Mouse (Mus musculus) midbrain, postnatal 0 days (tissue): Measurements from ENCODE around the gene N4bp2l2. TPM values are rescaled to one million over a fixed set of nuclear protein-coding genes. Genes with fewer than 3 reads are reported as not detected.

ENCODE experiments used
- ATAC-seq: fragments of 200-750 bp; cut with Nextera tagmentation; 2 replicates; pipeline ENCODE4 v1.8.0; 2017; ENCODE audit warnings: moderate number of reproducible peaks, mild to moderate bottlenecking, moderate TSS enrichment, moderate library complexity; ENCODE audit not compliant: low FRiP score
- DNase-seq: peaks from one replicate; pipeline ENCODE4 v3.0.0-alpha.2; 2015; ENCODE audit warnings: low spot score
- H3K27ac ChIP-seq: fragments of 300-500 bp; sonication (generic); 2 replicates; pipeline ENCODE4 v1.5.1; 2014; ENCODE audit warnings: low read depth, mild to moderate bottlenecking, low read length, mixed read lengths
- H3K27me3 ChIP-seq: fragments of 300-500 bp; sonication (generic); 2 replicates; pipeline ENCODE4 v1.6.1; 2014; ENCODE audit warnings: low read length, control low read depth, mixed read lengths; ENCODE audit not compliant: insufficient read depth
- H3K36me3 ChIP-seq: fragments of 300-500 bp; sonication (generic); 2 replicates; pipeline ENCODE4 v1.6.1; 2014; ENCODE audit warnings: low read length, control low read depth, mixed read lengths; ENCODE audit not compliant: insufficient read depth
- H3K4me1 ChIP-seq: fragments of 300-500 bp; sonication (generic); 2 replicates; pipeline ENCODE4 v1.6.1; 2014; ENCODE audit warnings: mild to moderate bottlenecking, control low read depth, antibody characterized with exemption, low read length, mixed read lengths; ENCODE audit not compliant: insufficient read depth
- H3K4me2 ChIP-seq: fragments of 300-500 bp; sonication (generic); 2 replicates; pipeline ENCODE4 v1.6.1; 2014; ENCODE audit warnings: low read depth, mild to moderate bottlenecking, low read length, mixed read lengths; ENCODE audit not compliant: poor library complexity, severe bottlenecking
- H3K4me3 ChIP-seq: fragments of 300-500 bp; sonication (generic); 2 replicates; pipeline ENCODE4 v1.5.1; 2014; ENCODE audit warnings: low read depth, mild to moderate bottlenecking, low read length, moderate library complexity
- H3K9ac ChIP-seq: fragments of 300-500 bp; sonication (generic); replicated peaks from 2 replicates; pipeline ENCODE4 v1.6.1; 2014; ENCODE audit warnings: mild to moderate bottlenecking, low read length, moderate library complexity, mixed read lengths; ENCODE audit not compliant: poor library complexity, severe bottlenecking
- H3K9me3 ChIP-seq: fragments of 300-500 bp; sonication (generic); 2 replicates; pipeline ENCODE4 v1.6.1; 2016; ENCODE audit warnings: low read length, control low read depth
- CTCF ChIP-seq: IDR thresholded peaks from 2 replicates; pipeline ENCODE4 v1.5.1; 2016; ENCODE audit warnings: antibody characterized with exemption, mild to moderate bottlenecking
- WGBS: fragments of 180-500 bp; shearing (Covaris S2); extraction: QIAGEN DNeasy Blood & Tissue Kit; methylation state at CpG from one replicate; pipeline ENCODE4 v1.1.7; 2014; 5-methylcytosine and 5-hydroxymethylcytosine counted together
- polyA plus RNA-seq: library from polyadenylated mRNA; unstranded; fragments of >200 nt; fragmentation: Nextera tagmentation; extraction: Ambion mirVana; gene quantifications from 2 replicates; pipeline ENCODE4 v1.2.1, GENCODE M21; 2015
- total RNA-seq: library from RNA; depleted of rRNA; stranded (reverse); fragments of >200 nt; gene quantifications from 2 replicates; pipeline ENCODE4 v1.2.3, GENCODE M21; 2014

Gene N4bp2l2
- total and polyA plus RNA-seq, 2 experiments from 2014 or later, result 29.1 to 38.9 TPM

DNA sequence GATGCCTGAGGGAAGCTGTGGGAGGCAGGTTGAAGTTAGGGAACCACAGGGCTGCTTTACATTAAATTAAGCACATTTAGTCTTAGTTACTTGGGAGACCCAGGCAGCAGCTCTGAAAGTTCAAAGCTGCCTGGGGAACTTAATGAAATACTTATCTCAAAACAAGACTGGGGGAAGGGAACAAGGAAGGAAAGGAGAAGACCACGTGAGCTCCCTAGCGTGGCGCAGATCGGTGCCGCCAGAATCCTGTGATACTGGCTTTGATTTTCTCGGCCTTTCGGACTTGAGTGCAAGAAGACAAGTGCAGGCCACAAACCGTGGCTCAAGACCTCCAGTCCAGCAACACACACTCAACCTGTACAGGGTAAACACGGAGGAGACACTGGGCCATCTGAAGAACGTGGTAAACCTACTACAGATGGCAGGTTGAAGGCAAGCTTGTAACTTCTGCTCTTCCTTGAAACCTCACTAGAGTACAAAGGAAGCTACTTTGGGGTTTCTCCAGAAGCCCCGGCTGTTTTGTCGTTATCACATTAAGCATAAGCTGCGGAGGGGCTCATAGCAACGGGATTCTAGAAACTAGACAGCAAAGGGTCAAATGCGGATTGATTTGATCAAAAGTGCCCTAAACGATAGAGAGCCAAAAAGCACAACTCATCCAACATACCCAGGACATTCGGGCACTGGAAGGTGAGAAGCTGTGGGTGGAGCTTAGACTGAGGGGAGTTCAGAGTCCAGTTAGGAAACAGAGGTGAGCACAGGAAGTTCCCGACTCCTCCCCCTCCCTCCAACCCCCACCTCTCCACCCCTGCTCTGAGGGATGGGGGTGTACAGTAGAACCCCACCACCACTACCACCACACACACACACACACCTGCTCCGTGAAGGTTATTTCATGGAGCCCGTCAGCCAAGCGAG lies 67.5 kb downstream of the N4bp2l2 start:
- ATAC-seq (no peak), DNase-seq (no peak)
- TF ChIP-seq CTCF, result no peak
- no peak overlapping the region for H3K9ac ChIP-seq
- WGBS, result 74% methylated on average over 21 of the region's 21 CpGs
- H3K36me3 ChIP-seq, result 0 out of 2 replicates have a peak, but pooled peaks cover 4% of the 10 kb centered on the region
- H3K9me3 ChIP-seq, result no peaks in the 10 kb centered on the region
- no peak overlapping the region for H3K4me2 ChIP-seq
- H3K4me1 ChIP-seq, result peaks cover 5% of the 10 kb centered on the region; the same call in 1 of the 2 replicates
- H3K27ac ChIP-seq, result no peak overlapping the region
- H3K4me3 ChIP-seq, result no peak overlapping the region
- H3K27me3 ChIP-seq, result no peaks in the 10 kb centered on the region

DNA sequence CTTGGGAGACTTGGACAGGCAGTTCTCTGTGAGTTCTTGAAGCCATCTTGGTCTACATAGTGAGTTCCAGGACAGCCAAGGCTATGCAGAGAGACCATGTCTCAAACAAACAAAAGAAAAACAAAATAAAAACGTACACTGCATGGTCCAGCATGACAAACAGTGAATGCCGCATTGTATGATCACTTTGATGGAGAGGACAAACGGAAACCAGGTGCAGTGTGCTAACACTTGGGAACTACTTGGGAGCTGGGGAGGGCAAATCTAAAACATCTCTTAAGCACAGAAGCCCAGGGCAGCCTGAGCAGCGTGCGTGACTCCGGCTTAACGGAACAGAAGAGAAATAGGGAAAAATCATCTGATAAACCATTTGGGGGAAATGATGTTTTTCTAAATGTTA lies 68.9 kb downstream of the N4bp2l2 start, which contains the start of gene N4bp2l1:
Gene N4bp2l1, minus strand, starts transcription at position 101 of the 400 bp plus-strand sequence.
- DNase-seq, result no peak
- Histone ChIP-seq H3K27ac (no peak within 1 kb of the TSS), H3K27me3 (no peaks in the 10 kb centered on the region), H3K9me3 (no peaks in the 10 kb centered on the region), H3K4me1 (peaks cover 12% of the 10 kb centered on the region; the same call in 1 of the 2 replicates), H3K9ac (no peak within 1 kb of the TSS), H3K4me2 (no peak within 1 kb of the TSS), H3K4me3 (no peak within 1 kb of the TSS), H3K36me3 (0 out of 2 replicates have a peak, but pooled peaks cover 4% of the 10 kb centered on the region)
- no peak for TF ChIP-seq CTCF
- whole genome bisulfite sequencing, result 85% methylated on average over 7 of the region's 7 CpGs
- no peak for ATAC-seq

- H3K36me3 ChIP-seq, result 0 out of 2 replicates have a peak, but pooled peaks cover 4% of the 10 kb centered on the region
- TF ChIP-seq CTCF, result no peak
- no peak overlapping the region for H3K27ac ChIP-seq
- peaks cover 7% of the 10 kb centered on the region; the same call in 1 of the 2 replicates for H3K4me1 ChIP-seq
- H3K4me3 ChIP-seq, result no peak overlapping the region
- WGBS, result 54% methylated on average over 11 of the region's 11 CpGs
- H3K9ac ChIP-seq, result no peak overlapping the region
- no peaks in the 10 kb centered on the region for H3K27me3 ChIP-seq
- H3K4me2 ChIP-seq, result no peak overlapping the region
- H3K9me3 ChIP-seq, result no peaks in the 10 kb centered on the region
- DNase-seq (peak; percentile 9), ATAC-seq (no peak)
These were observed 70.5 kb downstream of the N4bp2l2 start for GRCm38 (mm10) chr5:150595366-150596016.

GRCm38 (mm10) chr5:150594649-150595339 lies 71.2 kb downstream of the N4bp2l2 start:
- ATAC-seq (peak; percentile 68), DNase-seq (no peak)
- 6% methylated on average over 17 of the region's 17 CpGs for WGBS
- H3K27me3 ChIP-seq, result no peaks in the 10 kb centered on the region
- peak overlapping the region; percentile 92 for H3K4me2 ChIP-seq
- H3K9me3 ChIP-seq, result no peaks in the 10 kb centered on the region
- H3K27ac ChIP-seq, result peak overlapping the region; percentile 33
- no peak for TF ChIP-seq CTCF
- peaks cover 7% of the 10 kb centered on the region; the same call in 1 of the 2 replicates for H3K4me1 ChIP-seq
- H3K9ac ChIP-seq, result peak overlapping the region; percentile 60
- peak overlapping the region; percentile 89 for H3K4me3 ChIP-seq
- H3K36me3 ChIP-seq, result 0 out of 2 replicates have a peak, but pooled peaks cover 4% of the 10 kb centered on the region

- under 1% methylated on average over 67 of the region's 102 CpGs for WGBS
- ATAC-seq (peak; percentile 84), DNase-seq (peak; percentile 72)
- Histone ChIP-seq H3K9ac (peak overlapping the region; percentile 60), H3K4me3 (peak overlapping the region; percentile 89), H3K27me3 (no peaks in the 10 kb centered on the region), H3K36me3 (0 out of 2 replicates have a peak, but pooled peaks cover 4% of the 10 kb centered on the region), H3K4me2 (peak overlapping the region; percentile 92), H3K27ac (peak overlapping the region; percentile 33), H3K9me3 (no peaks in the 10 kb centered on the region), H3K4me1 (peaks cover 7% of the 10 kb centered on the region; the same call in 1 of the 2 replicates)
- no peak for TF ChIP-seq CTCF
These were observed 72.0 kb downstream of the N4bp2l2 start for GRCm38 (mm10) chr5:150593756-150594648.
